Mouse (Mus musculus) liver, postnatal 0 days (tissue): ENCODE data around the gene Commd4.

Experiments
- CTCF ChIP-seq: sonication (generic); IDR thresholded peaks from 2 replicates; pipeline ENCODE4 v1.5.1; 2016; ENCODE audit warnings: antibody characterized with exemption, low read depth
- EP300 ChIP-seq: IDR thresholded peaks from 2 replicates; pipeline ENCODE4 v1.6.1; 2016; ENCODE audit warnings: antibody characterized with exemption, low read depth, mild to moderate bottlenecking

- TF ChIP-seq CTCF (no peak), EP300 (no peak)
Observed at GRCm38 (mm10) chr9:57146451-57147066, 11.6 kb downstream of the Commd4 start.
